Mouse (Mus musculus) monocyte, adult 2 months (primary cell): Measurements from ENCODE around the gene Rac1.

Source experiments
- DNase-seq, 2 experiments: peaks; one replicate each; pipeline ENCODE4 v3.0.0; 2022; ENCODE audit warnings: low spot score in 2 of 2, low read depth in 1 of 2

The Rac1 gene

DNA sequence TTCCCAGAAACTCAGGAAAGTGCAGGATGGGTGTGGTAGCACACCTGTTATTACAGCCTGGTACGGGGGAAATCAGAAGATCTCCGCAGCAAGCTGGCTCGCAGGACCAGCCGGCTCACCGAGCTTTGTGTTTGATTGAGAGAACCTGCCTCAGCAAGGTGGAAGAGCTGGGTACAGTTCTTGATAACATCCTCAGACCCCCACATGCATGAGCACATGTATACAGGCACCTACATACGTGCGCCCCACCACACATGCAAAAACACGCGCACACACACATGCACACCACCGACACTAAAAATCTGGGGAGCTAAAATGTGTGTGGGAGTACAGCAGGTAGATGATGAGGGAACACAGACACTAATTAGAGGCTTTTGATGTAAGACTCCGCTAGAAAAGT, 64.2 kb downstream of the Rac1 start:
- DNase-seq = no peak
